Mouse (Mus musculus) lung, embryonic 15.5 days (tissue): Measurements from ENCODE around the gene Itpr1. TPM values are rescaled to one million over a fixed set of nuclear protein-coding genes. Genes with fewer than 3 reads are reported as not detected.

ENCODE experiments used
- ATAC-seq: fragments of 200-750 bp; cut with Nextera tagmentation; 2 replicates; pipeline ENCODE4 v1.8.0; 2017; ENCODE audit warnings: moderate number of reproducible peaks, borderline replicate concordance; ENCODE audit not compliant: low FRiP score, low TSS enrichment; ENCODE audit errors: extremely low read depth
- H3K27ac ChIP-seq: fragments of 300-500 bp; sonication (generic); 2 replicates; pipeline ENCODE4 v1.5.1; 2015; ENCODE audit warnings: moderate library complexity, mild to moderate bottlenecking, inconsistent platforms
- H3K27me3 ChIP-seq: fragments of 300-500 bp; sonication (generic); 2 replicates; pipeline ENCODE4 v1.6.1; 2015; ENCODE audit warnings: inconsistent platforms
- H3K36me3 ChIP-seq: fragments of 300-500 bp; sonication (generic); 2 replicates; pipeline ENCODE4 v1.6.1; 2015; ENCODE audit warnings: inconsistent platforms
- H3K4me1 ChIP-seq: fragments of 300-500 bp; sonication (generic); 2 replicates; pipeline ENCODE4 v1.6.1; 2015; ENCODE audit warnings: inconsistent platforms
- H3K4me2 ChIP-seq: fragments of 300-500 bp; sonication (generic); 2 replicates; pipeline ENCODE4 v1.6.1; 2015; ENCODE audit warnings: inconsistent platforms, mild to moderate bottlenecking, moderate library complexity
- H3K4me3 ChIP-seq: fragments of 300-500 bp; sonication (generic); 2 replicates; pipeline ENCODE4 v1.5.1; 2015; ENCODE audit warnings: mild to moderate bottlenecking, inconsistent platforms
- H3K9ac ChIP-seq: fragments of 300-500 bp; sonication (generic); 2 replicates; pipeline ENCODE4 v1.6.1; 2015; ENCODE audit warnings: inconsistent platforms
- H3K9me3 ChIP-seq: fragments of 300-500 bp; sonication (generic); 2 replicates; pipeline ENCODE4 v1.6.1; 2016; ENCODE audit warnings: inconsistent platforms
- WGBS: fragments of 180-500 bp; shearing (Covaris S2); methylation state at CpG from one replicate; pipeline ENCODE4 v1.1.7; 2015; 5-methylcytosine and 5-hydroxymethylcytosine counted together
- polyA plus RNA-seq: library from polyadenylated mRNA; unstranded; fragments of >200 nt; fragmentation: Nextera tagmentation; extraction: Ambion mirVana; gene quantifications from 2 replicates; pipeline ENCODE4 v1.2.1, GENCODE M21; 2015

Itpr1 gene
- polyA plus RNA-seq, 1 experiment from 2014 or later, result 14.9 TPM

- H3K4me3 ChIP-seq, result no peak overlapping the region
- H3K9ac ChIP-seq, result no peak overlapping the region
- no peaks in the 10 kb centered on the region for H3K36me3 ChIP-seq
- no peak overlapping the region for H3K4me2 ChIP-seq
- no peaks in the 10 kb centered on the region for H3K9me3 ChIP-seq
- H3K27ac ChIP-seq, result no peak overlapping the region
- no peak for ATAC-seq
- no peaks in the 10 kb centered on the region for H3K27me3 ChIP-seq
- H3K4me1 ChIP-seq, result peaks cover 41% of the 10 kb centered on the region
- WGBS, result 63% methylated on average over 16 of the region's 16 CpGs
Measured at GRCm38 (mm10) chr6:108454061-108454891, 241.4 kb downstream of the Itpr1 start.

- no peaks in the 10 kb centered on the region for H3K36me3 ChIP-seq
- H3K4me1 ChIP-seq, result peaks cover 41% of the 10 kb centered on the region
- H3K27me3 ChIP-seq, result no peaks in the 10 kb centered on the region
- H3K27ac ChIP-seq, result peak overlapping the region; percentile 90; the same call in 1 of the 2 replicates
- WGBS, result 90% methylated on average over 7 of the region's 7 CpGs
- ATAC-seq, result no peak
- no peak overlapping the region for H3K9ac ChIP-seq
- H3K4me2 ChIP-seq, result no peak overlapping the region
- no peak overlapping the region for H3K4me3 ChIP-seq
- no peaks in the 10 kb centered on the region for H3K9me3 ChIP-seq
Measured at GRCm38 (mm10) chr6:108454979-108455836, 242.3 kb downstream of the Itpr1 start.

GRCm38 (mm10) chr6:108456231-108457062, 243.6 kb downstream of the Itpr1 start:
- H3K27ac ChIP-seq, result peak overlapping the region; percentile 90
- H3K4me3 ChIP-seq, result 0 out of 2 replicates have a peak overlapping the region, but pooled peaks have one; percentile 1
- H3K4me2 ChIP-seq, result peak overlapping the region; percentile 44
- no peaks in the 10 kb centered on the region for H3K9me3 ChIP-seq
- no peak overlapping the region for H3K9ac ChIP-seq
- H3K36me3 ChIP-seq, result no peaks in the 10 kb centered on the region
- H3K4me1 ChIP-seq, result peaks cover 37% of the 10 kb centered on the region
- WGBS, result 17% methylated on average over 18 of the region's 18 CpGs
- no peak for ATAC-seq
- no peaks in the 10 kb centered on the region for H3K27me3 ChIP-seq

- H3K27me3 ChIP-seq, result no peaks in the 10 kb centered on the region
- H3K27ac ChIP-seq, result peak overlapping the region; percentile 90
- no peak overlapping the region for H3K4me3 ChIP-seq
- no peaks in the 10 kb centered on the region for H3K9me3 ChIP-seq
- H3K4me1 ChIP-seq, result peaks cover 36% of the 10 kb centered on the region
- H3K9ac ChIP-seq, result no peak overlapping the region
- peak overlapping the region; percentile 44 for H3K4me2 ChIP-seq
- no peaks in the 10 kb centered on the region for H3K36me3 ChIP-seq
- ATAC-seq, result peak; percentile 73; the same call in 1 of the 2 replicates
- 7% methylated on average over 5 of the region's 5 CpGs for WGBS
Measured at GRCm38 (mm10) chr6:108457063-108457405, 244.1 kb downstream of the Itpr1 start.

GRCm38 (mm10) chr6:108457516-108458181, 244.8 kb downstream of the Itpr1 start:
- H3K27ac ChIP-seq, result peak overlapping the region; percentile 90
- ATAC-seq, result peak; percentile 44; the same call in 1 of the 2 replicates
- H3K9me3 ChIP-seq, result no peaks in the 10 kb centered on the region
- WGBS, result 31% methylated on average over 14 of the region's 14 CpGs
- H3K4me2 ChIP-seq, result peak overlapping the region; percentile 20
- H3K9ac ChIP-seq, result 0 out of 2 replicates have a peak overlapping the region, but pooled peaks have one; percentile 13
- no peak overlapping the region for H3K4me3 ChIP-seq
- no peaks in the 10 kb centered on the region for H3K36me3 ChIP-seq
- peaks cover 36% of the 10 kb centered on the region for H3K4me1 ChIP-seq
- no peaks in the 10 kb centered on the region for H3K27me3 ChIP-seq

- no peaks in the 10 kb centered on the region for H3K9me3 ChIP-seq
- ATAC-seq, result no peak
- no peaks in the 10 kb centered on the region for H3K36me3 ChIP-seq
- peak overlapping the region; percentile 90 for H3K27ac ChIP-seq
- WGBS, result 43% methylated on average over 2 of the region's 2 CpGs
- no peaks in the 10 kb centered on the region for H3K27me3 ChIP-seq
- peaks cover 36% of the 10 kb centered on the region for H3K4me1 ChIP-seq
- no peak overlapping the region for H3K4me3 ChIP-seq
- no peak overlapping the region for H3K9ac ChIP-seq
- no peak overlapping the region; the same call in 1 of the 2 replicates for H3K4me2 ChIP-seq
Measured at GRCm38 (mm10) chr6:108458182-108458571, 245.3 kb downstream of the Itpr1 start.

- Histone ChIP-seq H3K9ac (no peak overlapping the region), H3K4me2 (no peak overlapping the region), H3K4me3 (no peak overlapping the region), H3K36me3 (no peaks in the 10 kb centered on the region), H3K27ac (no peak overlapping the region), H3K9me3 (no peaks in the 10 kb centered on the region), H3K27me3 (no peaks in the 10 kb centered on the region), H3K4me1 (peaks cover 36% of the 10 kb centered on the region)
- 84% methylated on average over 11 of the region's 11 CpGs for WGBS
- no peak for ATAC-seq
Measured at GRCm38 (mm10) chr6:108458826-108459225, 245.9 kb downstream of the Itpr1 start.

- H3K4me3 ChIP-seq, result no peak overlapping the region
- H3K27me3 ChIP-seq, result no peaks in the 10 kb centered on the region
- H3K9me3 ChIP-seq, result no peaks in the 10 kb centered on the region
- no peak overlapping the region for H3K9ac ChIP-seq
- no peaks in the 10 kb centered on the region for H3K36me3 ChIP-seq
- 63% methylated on average over 8 of the region's 8 CpGs for WGBS
- no peak overlapping the region for H3K4me2 ChIP-seq
- H3K27ac ChIP-seq, result no peak overlapping the region
- ATAC-seq, result no peak
- H3K4me1 ChIP-seq, result no peaks in the 10 kb centered on the region
Measured at GRCm38 (mm10) chr6:108464308-108464979, 251.5 kb downstream of the Itpr1 start.

GRCm38 (mm10) chr6:108465159-108465558, 252.3 kb downstream of the Itpr1 start:
- Histone ChIP-seq H3K9ac (no peak overlapping the region), H3K4me1 (no peaks in the 10 kb centered on the region), H3K27me3 (no peaks in the 10 kb centered on the region), H3K27ac (no peak overlapping the region), H3K4me3 (no peak overlapping the region), H3K4me2 (no peak overlapping the region), H3K9me3 (no peaks in the 10 kb centered on the region), H3K36me3 (no peaks in the 10 kb centered on the region)
- 90% methylated on average over 5 of the region's 5 CpGs for WGBS
- no peak for ATAC-seq

- H3K9ac ChIP-seq, result no peak overlapping the region
- no peaks in the 10 kb centered on the region for H3K27me3 ChIP-seq
- no peak overlapping the region for H3K4me3 ChIP-seq
- H3K36me3 ChIP-seq, result no peaks in the 10 kb centered on the region
- no peaks in the 10 kb centered on the region for H3K9me3 ChIP-seq
- H3K4me1 ChIP-seq, result no peaks in the 10 kb centered on the region
- ATAC-seq, result no peak
- 53% methylated on average over 8 of the region's 8 CpGs for WGBS
- H3K27ac ChIP-seq, result no peak overlapping the region
- no peak overlapping the region for H3K4me2 ChIP-seq
Measured at GRCm38 (mm10) chr6:108466061-108466531, 253.2 kb downstream of the Itpr1 start.
